Comparison of ENCODE assay signal across 8 mouse cellular contexts in genomic region chr3:68869211-68869690, GRCm38 (mm10). TPM values are rescaled to one million over a fixed set of nuclear protein-coding genes. Genes with fewer than 3 reads are reported as not detected.
A peak's percentile ranks its signal among the peaks of the same experiment; 100 is the strongest.
DNase-seq lines count a peak whose midpoint lies in the region; ATAC-seq and TF ChIP-seq lines count a peak whose summit lies in the region.

Gene 1110032F04Rik, plus strand, starts transcription at chr3:68869586.

- peak within 1 kb of the TSS; percentile 99 for H3K4me2 ChIP-seq in lung, embryonic 14.5 days
- peak within 1 kb of the TSS; percentile 100 for H3K4me2 ChIP-seq in heart, embryonic 14.5 days (ENCODE audit: low read length)
- H3K4me2 ChIP-seq in liver, embryonic 12.5 days, result peak within 1 kb of the TSS; percentile 93
- H3K4me2 ChIP-seq in neural tube, embryonic 14.5 days (ENCODE audit: low read depth, low read length), result peak within 1 kb of the TSS; percentile 97

- no peaks in the 10 kb centered on the region for H3K36me3 ChIP-seq in lung, embryonic 14.5 days (ENCODE audit: insufficient read depth)
- no peaks in the 10 kb centered on the region for H3K36me3 ChIP-seq in heart, embryonic 14.5 days (ENCODE audit: control insufficient read depth, insufficient read depth, low read length)
- H3K36me3 ChIP-seq in liver, embryonic 12.5 days, result no peaks in the 10 kb centered on the region
- no peaks in the 10 kb centered on the region for H3K36me3 ChIP-seq in neural tube, embryonic 14.5 days (ENCODE audit: control insufficient read depth, insufficient read depth, low read length)

- peak; percentile 69 for ATAC-seq in lung, embryonic 14.5 days (ENCODE audit: insufficient read depth)
- peak; percentile 57 for ATAC-seq in heart, embryonic 14.5 days (ENCODE audit: insufficient number of reproducible peaks, insufficient read depth, low FRiP score, low read depth)
- peak; percentile 54 for ATAC-seq in liver, embryonic 12.5 days
- peak; percentile 86 for ATAC-seq in neural tube, embryonic 14.5 days (ENCODE audit: low read depth)

- H3K27me3 ChIP-seq in lung, embryonic 14.5 days (ENCODE audit: insufficient read depth, low read length), result peaks cover 29% of the 10 kb centered on the region
- peaks cover 23% of the 10 kb centered on the region for H3K27me3 ChIP-seq in heart, embryonic 14.5 days (ENCODE audit: control insufficient read depth, insufficient read depth, low read length)
- peaks cover 43% of the 10 kb centered on the region for H3K27me3 ChIP-seq in liver, embryonic 12.5 days (replicated peaks)
- peaks cover 4% of the 10 kb centered on the region; the same call in 1 of the 2 replicates for H3K27me3 ChIP-seq in neural tube, embryonic 14.5 days (ENCODE audit: control insufficient read depth, insufficient read depth, low read length)

- no peaks in the 10 kb centered on the region for H3K4me1 ChIP-seq in lung, embryonic 14.5 days (ENCODE audit: insufficient read depth)
- H3K4me1 ChIP-seq in heart, embryonic 14.5 days (ENCODE audit: control insufficient read depth in 2 of 2, insufficient read depth in 2 of 2, low read length in 2 of 2), result peaks cover 7% of the 10 kb centered on the region in 2 experiments; a peak in 1 of 4 replicates
- peaks cover 19% of the 10 kb centered on the region for H3K4me1 ChIP-seq in liver, embryonic 12.5 days
- H3K4me1 ChIP-seq in neural tube, embryonic 14.5 days (ENCODE audit: control insufficient read depth, insufficient read depth, low read length), result 0 out of 2 replicates have a peak, but pooled peaks cover 3% of the 10 kb centered on the region

- DNase-seq in lung, embryonic 14.5 days, result peak; percentile 57
- no peak for DNase-seq in lung, postnatal 25 days (ENCODE audit: low spot score)
- peak; percentile 76 for DNase-seq in embryo, embryonic 10 days (ENCODE audit: low spot score)
- peak; percentile 61 for DNase-seq in kidney, postnatal 14 days
- peak; percentile 25 for DNase-seq in thymus, postnatal 0 days (ENCODE audit: low spot score)

- peak within 1 kb of the TSS; percentile 55 for H3K4me3 ChIP-seq in lung, embryonic 14.5 days (ENCODE audit: low read depth, low read length)
- H3K4me3 ChIP-seq in heart, embryonic 14.5 days (ENCODE audit: control insufficient read depth in 1 of 2, insufficient read depth in 1 of 2, low read depth in 1 of 2, low read length in 2 of 2), result peak within 1 kb of the TSS; percentile 71 to 73
- H3K4me3 ChIP-seq in liver, embryonic 12.5 days, result peak within 1 kb of the TSS; percentile 63
- H3K4me3 ChIP-seq in neural tube, embryonic 14.5 days (ENCODE audit: low read depth, low read length), result peak within 1 kb of the TSS; percentile 73

- H3K9me3 ChIP-seq in lung, embryonic 14.5 days (ENCODE audit: low read depth, low read length), result no peaks in the 10 kb centered on the region
- H3K9me3 ChIP-seq in heart, embryonic 14.5 days (ENCODE audit: control insufficient read depth, low read length), result no peaks in the 10 kb centered on the region
- no peaks in the 10 kb centered on the region for H3K9me3 ChIP-seq in liver, embryonic 12.5 days (replicated peaks)
- H3K9me3 ChIP-seq in neural tube, embryonic 14.5 days (ENCODE audit: control insufficient read depth, low read length), result no peaks in the 10 kb centered on the region

- H3K9ac ChIP-seq in lung, embryonic 14.5 days, result peak within 1 kb of the TSS; percentile 49
- peak within 1 kb of the TSS; percentile 80 for H3K9ac ChIP-seq in heart, embryonic 14.5 days (ENCODE audit: low read length)
- H3K9ac ChIP-seq in liver, embryonic 12.5 days, result peak within 1 kb of the TSS; percentile 50
- H3K9ac ChIP-seq in neural tube, embryonic 14.5 days (replicated peaks; ENCODE audit: low read depth, low read length), result peak within 1 kb of the TSS; percentile 78

- no peak within 1 kb of the TSS for H3K27ac ChIP-seq in lung, embryonic 14.5 days (ENCODE audit: low read depth)
- peak within 1 kb of the TSS; percentile 6 to 55; a peak in 3 of 4 replicates for H3K27ac ChIP-seq in heart, embryonic 14.5 days (replicated peaks in 1 of 2; ENCODE audit: control insufficient read depth in 1 of 2, insufficient read depth in 1 of 2, low read depth in 2 of 2, low read length in 2 of 2)
- no peak within 1 kb of the TSS for H3K27ac ChIP-seq in liver, embryonic 12.5 days
- H3K27ac ChIP-seq in neural tube, embryonic 14.5 days (ENCODE audit: low read depth, low read length), result peak within 1 kb of the TSS; percentile 64

- no peak for TF ChIP-seq CTCF in lung, embryonic 14.5 days (IDR thresholded peaks at IDR 0.05; ENCODE audit: low read depth)

- under 1% methylated on average over 61 of the region's 62 CpGs for WGBS in lung, embryonic 14.5 days
- under 1% methylated on average over 53 of the region's 62 CpGs for WGBS in heart, embryonic 14.5 days
- WGBS in liver, embryonic 12.5 days (ENCODE audit: insufficient replicate concordance), result under 1% methylated on average over 62 of the region's 62 CpGs
- under 1% methylated on average over 45 of the region's 62 CpGs for WGBS in neural tube, embryonic 14.5 days

RNA-seq across cellular contexts. Expression of gene 1110032F04Rik, which starts in this region (rescaled TPM):
- 0.50 and 0.84 TPM in 2 replicates for polyA plus RNA-seq in lung, embryonic 14.5 days (2014; fragmentation: Nextera tagmentation; extraction: Ambion mirVana)
- polyA plus RNA-seq in heart, embryonic 14.5 days (2014; fragmentation: Nextera tagmentation; extraction: Ambion mirVana), result 8.5 and 12.0 TPM in 2 replicates
- 2.8 and 3.1 TPM in 2 replicates for polyA plus RNA-seq in liver, embryonic 12.5 days (2016; fragmentation: Nextera tagmentation; extraction: Ambion mirVana)
- polyA plus RNA-seq in neural tube, embryonic 14.5 days (2014; fragmentation: Nextera tagmentation; extraction: Ambion mirVana), result 4.9 and 5.3 TPM in 2 replicates
- polyA plus RNA-seq in thymus, postnatal 0 days (2015; fragmentation: Nextera tagmentation; extraction: Ambion mirVana), result 0.94 and 1.0 TPM in 2 replicates

Comparison
In these comparisons a context has a peak if more than half of its experiments do, and no peak if none do; other contexts are left out.
1. Peak in DNase-seq, ATAC-seq, H3K4me3 ChIP-seq, H3K9ac ChIP-seq and H3K4me2 ChIP-seq in lung, embryonic 14.5 days; RNA of the gene not detected or under 1 TPM.
2. H3K27ac ChIP-seq: peak in heart, embryonic 14.5 days (2 of 2) and neural tube, embryonic 14.5 days (single experiment); none in lung, embryonic 14.5 days (single experiment) and liver, embryonic 12.5 days (single experiment).
3. Peak in every context shown above with its lines, with median percentiles within 50 percentile points of each other: ATAC-seq, H3K4me2 ChIP-seq, H3K4me3 ChIP-seq and H3K9ac ChIP-seq.